Mouse (Mus musculus) embryonic facial prominence, embryonic 12.5 days (tissue): ENCODE measurements around the gene Kcnh7. TPM values are rescaled to one million over a fixed set of nuclear protein-coding genes. Genes with fewer than 3 reads are reported as not detected.

Experiments used
- ATAC-seq: fragments of 200-750 bp; cut with Nextera tagmentation; 2 replicates; pipeline ENCODE4 v1.8.0; 2017; ENCODE audit not compliant: insufficient number of reproducible peaks, insufficient read depth, low FRiP score, low TSS enrichment
- H3K27ac ChIP-seq: fragments of 300-500 bp; sonication (generic); 2 replicates; pipeline ENCODE4 v1.5.1; 2016; ENCODE audit warnings: mild to moderate bottlenecking
- H3K27me3 ChIP-seq: fragments of 300-500 bp; sonication (generic); 2 replicates; pipeline ENCODE4 v1.6.1; 2016; ENCODE audit warnings: mild to moderate bottlenecking, moderate library complexity
- H3K36me3 ChIP-seq: fragments of 300-500 bp; sonication (generic); 2 replicates; pipeline ENCODE4 v1.6.1; 2016; ENCODE audit warnings: mild to moderate bottlenecking
- H3K4me1 ChIP-seq: fragments of 300-500 bp; sonication (generic); 2 replicates; pipeline ENCODE4 v1.6.1; 2016
- H3K4me2 ChIP-seq: fragments of 300-500 bp; sonication (generic); replicated peaks from 2 replicates; pipeline ENCODE4 v1.6.1; 2016; ENCODE audit warnings: mild to moderate bottlenecking, moderate library complexity
- H3K4me3 ChIP-seq: fragments of 300-500 bp; sonication (generic); 2 replicates; pipeline ENCODE4 v1.5.1; 2016; ENCODE audit warnings: mild to moderate bottlenecking
- H3K9ac ChIP-seq: fragments of 300-500 bp; sonication (generic); 2 replicates; pipeline ENCODE4 v1.6.1; 2016; ENCODE audit warnings: mild to moderate bottlenecking, moderate library complexity
- H3K9me3 ChIP-seq: fragments of 300-500 bp; sonication (generic); 2 replicates; pipeline ENCODE4 v1.6.1; 2016; ENCODE audit warnings: mild to moderate bottlenecking, moderate library complexity
- WGBS: fragments of 180-500 bp; shearing (Covaris S2); methylation state at CpG from one replicate; pipeline ENCODE4 v1.1.7; 2016; 5-methylcytosine and 5-hydroxymethylcytosine counted together
- polyA plus RNA-seq: library from polyadenylated mRNA; unstranded; fragments of >200 nt; fragmentation: Nextera tagmentation; extraction: Ambion mirVana; gene quantifications from 2 replicates; pipeline ENCODE4 v1.2.1, GENCODE M21; 2016

Gene Kcnh7
- polyA plus RNA-seq: 0.76 and 1.2 TPM in 2 replicates

GRCm38 (mm10) chr2:63183563-63184545 lies at the start of gene Kcnh7:
Kcnh7 (minus strand) TSS chr2:63184287.
- Histone ChIP-seq H3K27me3 (peaks cover 25% of the 10 kb centered on the region), H3K9me3 (no peaks in the 10 kb centered on the region), H3K4me1 (0 out of 2 replicates have a peak, but pooled peaks cover 8% of the 10 kb centered on the region), H3K36me3 (no peaks in the 10 kb centered on the region), H3K4me3 (peak within 1 kb of the TSS; percentile 43), H3K4me2 (peak within 1 kb of the TSS; percentile 76), H3K9ac (no peak within 1 kb of the TSS), H3K27ac (no peak within 1 kb of the TSS)
- peak; percentile 47; the same call in 1 of the 2 replicates for ATAC-seq
- 2% methylated on average over 45 of the region's 49 CpGs for WGBS

- Histone ChIP-seq H3K27me3 (no peaks in the 10 kb centered on the region), H3K4me3 (no peak overlapping the region), H3K4me1 (no peaks in the 10 kb centered on the region), H3K36me3 (no peaks in the 10 kb centered on the region), H3K9me3 (no peaks in the 10 kb centered on the region), H3K4me2 (no peak overlapping the region), H3K27ac (no peak overlapping the region), H3K9ac (no peak overlapping the region)
- no peak for ATAC-seq
- 49% methylated on average over 3 of the region's 3 CpGs for WGBS
These were observed 23.3 kb upstream of the Kcnh7 start for GRCm38 (mm10) chr2:63207435-63207834.

- no peak overlapping the region for H3K9ac ChIP-seq
- no peak overlapping the region for H3K27ac ChIP-seq
- 2% methylated on average over 2 of the region's 2 CpGs for WGBS
- ATAC-seq: no peak
- H3K36me3 ChIP-seq: no peaks in the 10 kb centered on the region
- no peaks in the 10 kb centered on the region for H3K9me3 ChIP-seq
- peaks cover 25% of the 10 kb centered on the region for H3K27me3 ChIP-seq
- no peak overlapping the region for H3K4me3 ChIP-seq
- H3K4me2 ChIP-seq: no peak overlapping the region
- H3K4me1 ChIP-seq: 0 out of 2 replicates have a peak, but pooled peaks cover 8% of the 10 kb centered on the region
These were observed 1.9 kb upstream of the Kcnh7 start for GRCm38 (mm10) chr2:63186014-63186413.

GRCm38 (mm10) chr2:63184551-63185430 lies 704 bp upstream of the Kcnh7 start:
- no peaks in the 10 kb centered on the region for H3K36me3 ChIP-seq
- no peak overlapping the region for H3K27ac ChIP-seq
- H3K4me3 ChIP-seq: peak overlapping the region; percentile 43
- peaks cover 25% of the 10 kb centered on the region for H3K27me3 ChIP-seq
- WGBS: under 1% methylated on average over 14 of the region's 15 CpGs
- 0 out of 2 replicates have a peak, but pooled peaks cover 8% of the 10 kb centered on the region for H3K4me1 ChIP-seq
- H3K9ac ChIP-seq: no peak overlapping the region
- H3K9me3 ChIP-seq: no peaks in the 10 kb centered on the region
- ATAC-seq: peak; percentile 41; the same call in 1 of the 2 replicates
- H3K4me2 ChIP-seq: peak overlapping the region; percentile 76

GRCm38 (mm10) chr2:63153701-63154100 lies 30.4 kb downstream of the Kcnh7 start:
- Histone ChIP-seq H3K4me1 (no peaks in the 10 kb centered on the region), H3K4me2 (no peak overlapping the region), H3K27ac (no peak overlapping the region), H3K9ac (no peak overlapping the region), H3K27me3 (no peaks in the 10 kb centered on the region), H3K36me3 (no peaks in the 10 kb centered on the region), H3K9me3 (no peaks in the 10 kb centered on the region), H3K4me3 (no peak overlapping the region)
- ATAC-seq: no peak

GRCm38 (mm10) chr2:63127762-63128516 lies 56.1 kb downstream of the Kcnh7 start:
- H3K9ac ChIP-seq: no peak overlapping the region
- H3K9me3 ChIP-seq: no peaks in the 10 kb centered on the region
- H3K4me2 ChIP-seq: no peak overlapping the region
- no peak for ATAC-seq
- H3K4me3 ChIP-seq: no peak overlapping the region
- 70% methylated on average over 2 of the region's 2 CpGs for WGBS
- no peaks in the 10 kb centered on the region for H3K27me3 ChIP-seq
- no peak overlapping the region for H3K27ac ChIP-seq
- H3K4me1 ChIP-seq: no peaks in the 10 kb centered on the region
- H3K36me3 ChIP-seq: no peaks in the 10 kb centered on the region

GRCm38 (mm10) chr2:63120316-63120715 lies 63.8 kb downstream of the Kcnh7 start:
- ATAC-seq: no peak
- WGBS: 69% methylated on average over 3 of the region's 3 CpGs
- Histone ChIP-seq H3K36me3 (no peaks in the 10 kb centered on the region), H3K4me1 (peaks cover 4% of the 10 kb centered on the region; the same call in 1 of the 2 replicates), H3K27ac (no peak overlapping the region), H3K27me3 (no peaks in the 10 kb centered on the region), H3K4me2 (no peak overlapping the region), H3K4me3 (no peak overlapping the region), H3K9me3 (no peaks in the 10 kb centered on the region), H3K9ac (no peak overlapping the region)

- Histone ChIP-seq H3K9ac (no peak overlapping the region), H3K36me3 (no peaks in the 10 kb centered on the region), H3K4me3 (no peak overlapping the region), H3K9me3 (no peaks in the 10 kb centered on the region), H3K27ac (no peak overlapping the region), H3K27me3 (no peaks in the 10 kb centered on the region), H3K4me1 (peaks cover 4% of the 10 kb centered on the region; the same call in 1 of the 2 replicates), H3K4me2 (no peak overlapping the region)
- no peak for ATAC-seq
- WGBS: 72% methylated on average over 4 of the region's 4 CpGs
These were observed 66.6 kb downstream of the Kcnh7 start for GRCm38 (mm10) chr2:63117209-63118193.

GRCm38 (mm10) chr2:63105971-63106370 lies 78.1 kb downstream of the Kcnh7 start:
- ATAC-seq: no peak
- Histone ChIP-seq H3K36me3 (no peaks in the 10 kb centered on the region), H3K27ac (no peak overlapping the region), H3K9me3 (no peaks in the 10 kb centered on the region), H3K4me1 (no peaks in the 10 kb centered on the region), H3K9ac (no peak overlapping the region), H3K4me3 (no peak overlapping the region), H3K27me3 (no peaks in the 10 kb centered on the region), H3K4me2 (no peak overlapping the region)
- 89% methylated on average over 2 of the region's 2 CpGs for WGBS

- ATAC-seq: no peak
- Histone ChIP-seq H3K27ac (no peak overlapping the region), H3K36me3 (no peaks in the 10 kb centered on the region), H3K27me3 (no peaks in the 10 kb centered on the region), H3K4me2 (no peak overlapping the region), H3K9ac (no peak overlapping the region), H3K4me3 (no peak overlapping the region), H3K9me3 (no peaks in the 10 kb centered on the region), H3K4me1 (no peaks in the 10 kb centered on the region)
These were observed 84.4 kb downstream of the Kcnh7 start for GRCm38 (mm10) chr2:63099676-63100075.
